Mouse (Mus musculus): Measurements from ENCODE around the gene Fam149b. TPM values are rescaled to one million over a fixed set of nuclear protein-coding genes. Genes with fewer than 3 reads are reported as not detected.

Gene Fam149b
- polyA plus RNA-seq, 2 experiments, result 6.8 to 7.4 TPM

GRCm38 (mm10) chr14:20345885-20346284 is 2.1 kb upstream of the Fam149b start:
- no peak overlapping the region for H3K27ac ChIP-seq
- H3K9ac ChIP-seq (replicated peaks), result no peak overlapping the region
- H3K27me3 ChIP-seq (ENCODE audit: control insufficient read depth, insufficient read depth, low read length), result no peaks in the 10 kb centered on the region
- no peaks in the 10 kb centered on the region; the same call in 1 of the 2 replicates for H3K36me3 ChIP-seq (replicated peaks; ENCODE audit: control insufficient read depth, insufficient read depth, low read depth)
- no peaks in the 10 kb centered on the region for H3K9me3 ChIP-seq (ENCODE audit: control insufficient read depth, low read length)
- ATAC-seq (ENCODE audit: insufficient read depth) (no peak), DNase-seq (ENCODE audit: low read depth in 3 of 3, low spot score in 3 of 3) (no peak)
- H3K4me3 ChIP-seq (ENCODE audit: insufficient read depth in 1 of 2, low read depth in 2 of 2, low read length in 2 of 2), result no peak overlapping the region
- no peak overlapping the region for H3K4me2 ChIP-seq (ENCODE audit: low read depth)
- peaks cover 13% of the 10 kb centered on the region in 2 experiments for H3K4me1 ChIP-seq (replicated peaks; ENCODE audit: control insufficient read depth in 2 of 2, insufficient read depth in 2 of 2, low read length in 1 of 2)
- 84% methylated on average over 9 of the region's 9 CpGs for WGBS (ENCODE audit: insufficient replicate concordance)
- TF ChIP-seq EP300 (IDR thresholded peaks at IDR 0.05; ENCODE audit: low read depth) (no peak), CTCF (IDR thresholded peaks at IDR 0.05; ENCODE audit: low read depth) (no peak)

DNA sequence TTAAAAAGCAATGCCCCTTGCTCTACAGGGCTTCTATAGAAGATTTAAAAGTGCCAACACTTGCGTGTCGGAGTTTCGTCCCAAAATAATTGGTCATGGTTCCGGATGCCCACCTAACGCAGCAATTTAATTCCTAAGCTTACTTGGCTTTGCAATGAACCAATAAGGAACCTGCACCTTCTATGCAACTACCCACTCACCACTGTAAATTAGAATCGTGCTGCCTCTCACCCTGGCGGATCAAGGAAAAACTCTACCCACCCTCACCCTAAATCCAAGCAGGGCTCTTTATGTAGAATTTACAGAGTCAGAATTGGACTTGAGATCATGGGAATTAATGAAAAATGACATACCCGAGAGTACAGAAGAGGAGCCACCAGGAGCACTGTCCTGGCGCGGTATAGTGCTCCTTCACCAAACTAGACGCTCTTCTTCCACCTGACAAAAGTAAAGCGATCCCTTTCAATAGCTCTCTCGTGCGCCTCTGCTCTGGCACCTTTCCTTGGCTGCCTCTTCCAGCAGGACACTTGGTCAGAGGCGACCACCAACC is 446 bp upstream of the Fam149b start:
- no peaks in the 10 kb centered on the region; the same call in 1 of the 2 replicates for H3K36me3 ChIP-seq (replicated peaks; ENCODE audit: control insufficient read depth, insufficient read depth, low read depth)
- ATAC-seq (ENCODE audit: insufficient read depth) (peak; percentile 61), DNase-seq (ENCODE audit: low read depth in 3 of 3, low spot score in 3 of 3) (peak in 1 of 3 experiments; percentile 22)
- peak overlapping the region; percentile 90 for H3K4me2 ChIP-seq (ENCODE audit: low read depth)
- WGBS (ENCODE audit: insufficient replicate concordance), result 3% methylated on average over 15 of the region's 15 CpGs
- H3K4me1 ChIP-seq (replicated peaks; ENCODE audit: control insufficient read depth in 2 of 2, insufficient read depth in 2 of 2, low read length in 1 of 2), result peaks cover 13% of the 10 kb centered on the region in 2 experiments
- no peaks in the 10 kb centered on the region for H3K27me3 ChIP-seq (ENCODE audit: control insufficient read depth, insufficient read depth, low read length)
- H3K9ac ChIP-seq (replicated peaks), result peak overlapping the region; percentile 86
- TF ChIP-seq EP300 (IDR thresholded peaks at IDR 0.05; ENCODE audit: low read depth) (no peak), CTCF (IDR thresholded peaks at IDR 0.05; ENCODE audit: low read depth) (no peak)
- H3K9me3 ChIP-seq (ENCODE audit: control insufficient read depth, low read length), result no peaks in the 10 kb centered on the region
- H3K4me3 ChIP-seq (ENCODE audit: insufficient read depth in 1 of 2, low read depth in 2 of 2, low read length in 2 of 2), result peak overlapping the region; percentile 83 to 96
- peak overlapping the region; percentile 44 for H3K27ac ChIP-seq

DNA sequence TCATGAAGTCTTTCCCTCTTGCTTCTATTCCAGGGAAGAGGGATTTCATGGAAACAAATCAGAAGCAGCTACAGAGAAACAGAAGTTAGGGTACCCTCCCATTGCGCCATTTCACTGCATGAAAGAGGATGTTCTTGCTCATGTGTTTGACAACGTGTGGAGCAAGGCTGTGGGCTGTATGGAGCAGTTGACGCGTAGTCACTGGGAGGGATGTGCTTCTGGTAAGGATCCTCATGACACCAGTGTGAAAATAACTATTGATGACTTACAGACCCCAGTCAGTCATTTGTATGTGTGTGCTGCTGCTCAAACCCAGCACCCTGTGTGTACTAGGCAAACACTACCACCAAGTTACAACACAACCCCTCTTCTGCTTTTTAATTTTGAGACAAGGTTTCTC is 15.3 kb downstream of the Fam149b start:
- Histone ChIP-seq H3K36me3 (replicated peaks; ENCODE audit: control insufficient read depth, insufficient read depth, low read depth) (no peaks in the 10 kb centered on the region), H3K27me3 (ENCODE audit: control insufficient read depth, insufficient read depth, low read length) (no peaks in the 10 kb centered on the region), H3K4me3 (ENCODE audit: insufficient read depth in 1 of 2, low read depth in 2 of 2, low read length in 2 of 2) (no peak overlapping the region), H3K4me2 (ENCODE audit: low read depth) (no peak overlapping the region), H3K27ac (no peak overlapping the region), H3K9me3 (ENCODE audit: control insufficient read depth, low read length) (no peaks in the 10 kb centered on the region), H3K9ac (replicated peaks) (no peak overlapping the region), H3K4me1 (replicated peaks; ENCODE audit: control insufficient read depth in 2 of 2, insufficient read depth in 2 of 2, low read length in 1 of 2) (no peaks in the 10 kb centered on the region)
- 79% methylated on average over 4 of the region's 4 CpGs for WGBS (ENCODE audit: insufficient replicate concordance)
- TF ChIP-seq CTCF (IDR thresholded peaks at IDR 0.05; ENCODE audit: low read depth) (no peak), EP300 (IDR thresholded peaks at IDR 0.05; ENCODE audit: low read depth) (no peak)
- no peak for DNase-seq (ENCODE audit: low read depth in 3 of 3, low spot score in 3 of 3)
- ATAC-seq (ENCODE audit: insufficient read depth), result no peak

- TF ChIP-seq CTCF (IDR thresholded peaks at IDR 0.05; ENCODE audit: low read depth), result peak; percentile 46
- no peak for TF ChIP-seq EP300 (IDR thresholded peaks at IDR 0.05; ENCODE audit: low read depth)
- no peak overlapping the region for H3K4me3 ChIP-seq (ENCODE audit: insufficient read depth in 1 of 2, low read depth in 2 of 2, low read length in 2 of 2)
- H3K4me2 ChIP-seq (ENCODE audit: low read depth), result no peak overlapping the region
- 74% methylated on average over 3 of the region's 3 CpGs for whole genome bisulfite sequencing (ENCODE audit: insufficient replicate concordance)
- H3K4me1 ChIP-seq (replicated peaks; ENCODE audit: control insufficient read depth in 2 of 2, insufficient read depth in 2 of 2, low read length in 1 of 2), result no peaks in the 10 kb centered on the region
- no peak overlapping the region for H3K27ac ChIP-seq
- H3K36me3 ChIP-seq (replicated peaks; ENCODE audit: control insufficient read depth, insufficient read depth, low read depth), result no peaks in the 10 kb centered on the region; the same call in 1 of the 2 replicates
- no peak for DNase-seq (ENCODE audit: low read depth in 3 of 3, low spot score in 3 of 3)
- H3K9ac ChIP-seq (replicated peaks), result no peak overlapping the region
- no peaks in the 10 kb centered on the region for H3K9me3 ChIP-seq (ENCODE audit: control insufficient read depth, low read length)
- no peaks in the 10 kb centered on the region for H3K27me3 ChIP-seq (ENCODE audit: control insufficient read depth, insufficient read depth, low read length)
- ATAC-seq (ENCODE audit: insufficient read depth), result no peak
These were observed 20.3 kb downstream of the Fam149b start for GRCm38 (mm10) chr14:20368271-20368670.

GRCm38 (mm10) chr14:20370798-20371197 is 22.8 kb downstream of the Fam149b start:
- Histone ChIP-seq H3K27me3 (ENCODE audit: control insufficient read depth, insufficient read depth, low read length) (no peaks in the 10 kb centered on the region), H3K4me3 (ENCODE audit: insufficient read depth in 1 of 2, low read depth in 2 of 2, low read length in 2 of 2) (no peak overlapping the region), H3K9me3 (ENCODE audit: control insufficient read depth, low read length) (no peaks in the 10 kb centered on the region), H3K4me1 (replicated peaks; ENCODE audit: control insufficient read depth in 2 of 2, insufficient read depth in 2 of 2, low read length in 1 of 2) (no peaks in the 10 kb centered on the region), H3K27ac (no peak overlapping the region), H3K36me3 (replicated peaks; ENCODE audit: control insufficient read depth, insufficient read depth, low read depth) (no peaks in the 10 kb centered on the region; the same call in none of the 2 replicates), H3K9ac (replicated peaks) (no peak overlapping the region), H3K4me2 (ENCODE audit: low read depth) (no peak overlapping the region)
- 69% methylated on average over 7 of the region's 7 CpGs for WGBS (ENCODE audit: insufficient replicate concordance)
- ATAC-seq (ENCODE audit: insufficient read depth) (no peak), DNase-seq (ENCODE audit: low read depth in 3 of 3, low spot score in 3 of 3) (no peak)
- TF ChIP-seq CTCF (IDR thresholded peaks at IDR 0.05; ENCODE audit: low read depth) (no peak), EP300 (IDR thresholded peaks at IDR 0.05; ENCODE audit: low read depth) (no peak)
